Mouse (Mus musculus): ENCODE data around the gene Gpc1. TPM values are rescaled to one million over a fixed set of nuclear protein-coding genes. Genes with fewer than 3 reads are reported as not detected.

Gene Gpc1
- polyA plus RNA-seq, 1 experiment from 2014 or later: 57.2 TPM

- H3K27me3 ChIP-seq (replicated peaks; ENCODE audit: control insufficient read depth, insufficient read depth, low read length): no peaks in the 10 kb centered on the region
- H3K4me2 ChIP-seq (ENCODE audit: low read length): no peak overlapping the region
- H3K4me1 ChIP-seq (ENCODE audit: control insufficient read depth, insufficient read depth, low read depth, low read length): no peaks in the 10 kb centered on the region
- no peaks in the 10 kb centered on the region for H3K36me3 ChIP-seq (ENCODE audit: control insufficient read depth, insufficient read depth, low read length)
- H3K9me3 ChIP-seq (ENCODE audit: control insufficient read depth, low read length): no peaks in the 10 kb centered on the region
- H3K9ac ChIP-seq (ENCODE audit: low read depth, low read length): no peak overlapping the region
- no peak for ATAC-seq
- 81% methylated on average over 5 of the region's 5 CpGs for WGBS
- H3K4me3 ChIP-seq (ENCODE audit: low read length): no peak overlapping the region
- H3K27ac ChIP-seq (ENCODE audit: low read depth, low read length): no peak overlapping the region
Observed at GRCm38 (mm10) chr1:92815756-92816294, 15.6 kb upstream of the Gpc1 start.

- 6% methylated on average over 13 of the region's 13 CpGs for WGBS
- Histone ChIP-seq H3K4me1 (ENCODE audit: control insufficient read depth, insufficient read depth, low read depth, low read length) (peaks cover 30% of the 10 kb centered on the region), H3K27ac (ENCODE audit: low read depth, low read length) (peak overlapping the region; percentile 95), H3K36me3 (ENCODE audit: control insufficient read depth, insufficient read depth, low read length) (no peaks in the 10 kb centered on the region), H3K27me3 (replicated peaks; ENCODE audit: control insufficient read depth, insufficient read depth, low read length) (peaks cover 5% of the 10 kb centered on the region; the same call in 1 of the 2 replicates), H3K9ac (ENCODE audit: low read depth, low read length) (peak overlapping the region; percentile 98), H3K9me3 (ENCODE audit: control insufficient read depth, low read length) (no peaks in the 10 kb centered on the region), H3K4me3 (ENCODE audit: low read length) (peak overlapping the region; percentile 92), H3K4me2 (ENCODE audit: low read length) (peak overlapping the region; percentile 88)
- ATAC-seq: no peak
Observed at GRCm38 (mm10) chr1:92830626-92831187, 738 bp upstream of the Gpc1 start.

- Histone ChIP-seq H3K4me3 (ENCODE audit: low read length) (peak overlapping the region; percentile 92), H3K9me3 (ENCODE audit: control insufficient read depth, low read length) (no peaks in the 10 kb centered on the region), H3K27me3 (replicated peaks; ENCODE audit: control insufficient read depth, insufficient read depth, low read length) (0 out of 2 replicates have a peak, but pooled peaks cover 5% of the 10 kb centered on the region), H3K4me1 (ENCODE audit: control insufficient read depth, insufficient read depth, low read depth, low read length) (peaks cover 30% of the 10 kb centered on the region), H3K36me3 (ENCODE audit: control insufficient read depth, insufficient read depth, low read length) (0 out of 2 replicates have a peak, but pooled peaks cover 5% of the 10 kb centered on the region), H3K4me2 (ENCODE audit: low read length) (peak overlapping the region; percentile 88), H3K27ac (ENCODE audit: low read depth, low read length) (peak overlapping the region; percentile 95), H3K9ac (ENCODE audit: low read depth, low read length) (peak overlapping the region; percentile 98)
- under 1% methylated on average over 54 of the region's 62 CpGs for WGBS
- peak; percentile 12; the same call in 1 of the 2 replicates for ATAC-seq
Observed at GRCm38 (mm10) chr1:92832011-92833010, 866 bp downstream of the Gpc1 start.

- 44% methylated on average over 7 of the region's 7 CpGs for whole genome bisulfite sequencing
- Histone ChIP-seq H3K9ac (ENCODE audit: low read depth, low read length) (peak overlapping the region; percentile 98; the same call in 1 of the 2 replicates), H3K27me3 (replicated peaks; ENCODE audit: control insufficient read depth, insufficient read depth, low read length) (0 out of 2 replicates have a peak, but pooled peaks cover 5% of the 10 kb centered on the region), H3K4me3 (ENCODE audit: low read length) (peak overlapping the region; percentile 92; the same call in 1 of the 2 replicates), H3K4me2 (ENCODE audit: low read length) (peak overlapping the region; percentile 88), H3K27ac (ENCODE audit: low read depth, low read length) (no peak overlapping the region; the same call in 1 of the 2 replicates), H3K9me3 (ENCODE audit: control insufficient read depth, low read length) (no peaks in the 10 kb centered on the region), H3K36me3 (ENCODE audit: control insufficient read depth, insufficient read depth, low read length) (0 out of 2 replicates have a peak, but pooled peaks cover 5% of the 10 kb centered on the region), H3K4me1 (ENCODE audit: control insufficient read depth, insufficient read depth, low read depth, low read length) (peaks cover 41% of the 10 kb centered on the region)
- ATAC-seq: peak; percentile 45; the same call in 1 of the 2 replicates
Observed at GRCm38 (mm10) chr1:92833987-92834706, 2.7 kb downstream of the Gpc1 start.

GRCm38 (mm10) chr1:92837931-92838833 lies 6.7 kb downstream of the Gpc1 start:
- H3K36me3 ChIP-seq (ENCODE audit: control insufficient read depth, insufficient read depth, low read length): 0 out of 2 replicates have a peak, but pooled peaks cover 5% of the 10 kb centered on the region
- H3K9ac ChIP-seq (ENCODE audit: low read depth, low read length): no peak overlapping the region
- no peak overlapping the region for H3K4me2 ChIP-seq (ENCODE audit: low read length)
- H3K4me3 ChIP-seq (ENCODE audit: low read length): no peak overlapping the region
- H3K27me3 ChIP-seq (replicated peaks; ENCODE audit: control insufficient read depth, insufficient read depth, low read length): no peaks in the 10 kb centered on the region
- peak; percentile 29 for ATAC-seq
- H3K4me1 ChIP-seq (ENCODE audit: control insufficient read depth, insufficient read depth, low read depth, low read length): peaks cover 33% of the 10 kb centered on the region
- H3K27ac ChIP-seq (ENCODE audit: low read depth, low read length): no peak overlapping the region
- no peaks in the 10 kb centered on the region for H3K9me3 ChIP-seq (ENCODE audit: control insufficient read depth, low read length)
- 55% methylated on average over 14 of the region's 14 CpGs for WGBS

GRCm38 (mm10) chr1:92839211-92839610 lies 7.8 kb downstream of the Gpc1 start:
- no peak for ATAC-seq
- 76% methylated on average over 7 of the region's 7 CpGs for WGBS
- no peak overlapping the region for H3K4me2 ChIP-seq (ENCODE audit: low read length)
- H3K9ac ChIP-seq (ENCODE audit: low read depth, low read length): no peak overlapping the region
- peaks cover 23% of the 10 kb centered on the region for H3K4me1 ChIP-seq (ENCODE audit: control insufficient read depth, insufficient read depth, low read depth, low read length)
- H3K36me3 ChIP-seq (ENCODE audit: control insufficient read depth, insufficient read depth, low read length): 0 out of 2 replicates have a peak, but pooled peaks cover 5% of the 10 kb centered on the region
- H3K4me3 ChIP-seq (ENCODE audit: low read length): no peak overlapping the region
- no peaks in the 10 kb centered on the region for H3K9me3 ChIP-seq (ENCODE audit: control insufficient read depth, low read length)
- no peak overlapping the region for H3K27ac ChIP-seq (ENCODE audit: low read depth, low read length)
- H3K27me3 ChIP-seq (replicated peaks; ENCODE audit: control insufficient read depth, insufficient read depth, low read length): no peaks in the 10 kb centered on the region

GRCm38 (mm10) chr1:92840231-92840890 lies 8.9 kb downstream of the Gpc1 start:
- Histone ChIP-seq H3K4me3 (ENCODE audit: low read length) (no peak overlapping the region), H3K27ac (ENCODE audit: low read depth, low read length) (no peak overlapping the region), H3K36me3 (ENCODE audit: control insufficient read depth, insufficient read depth, low read length) (0 out of 2 replicates have a peak, but pooled peaks cover 5% of the 10 kb centered on the region), H3K9me3 (ENCODE audit: control insufficient read depth, low read length) (no peaks in the 10 kb centered on the region), H3K27me3 (replicated peaks; ENCODE audit: control insufficient read depth, insufficient read depth, low read length) (no peaks in the 10 kb centered on the region), H3K4me1 (ENCODE audit: control insufficient read depth, insufficient read depth, low read depth, low read length) (peaks cover 11% of the 10 kb centered on the region), H3K4me2 (ENCODE audit: low read length) (no peak overlapping the region), H3K9ac (ENCODE audit: low read depth, low read length) (no peak overlapping the region)
- no peak for ATAC-seq
- 83% methylated on average over 8 of the region's 8 CpGs for WGBS
